Mouse (Mus musculus) spleen, adult 18-20 months (tissue): ENCODE results near the gene Usp22.
A peak's percentile ranks its signal among the peaks of the same experiment; 100 is the strongest.
"Not testable (repeated sequence)": the region's sequence is repeated elsewhere in the genome, so short reads cannot be mapped to it uniquely, and the experiment has no call there.

Experiments
- DNase-seq, 2 experiments: peaks; one replicate each; pipeline ENCODE4 v3.0.0; 2022; ENCODE audit warnings: mixed read lengths in 2 of 2

Usp22 gene

GRCm38 (mm10) chr11:61142941-61143530, 31.8 kb downstream of the Usp22 start:
- DNase-seq, result no peak

- DNase-seq, result peak; percentile 40 to 46
Observed at GRCm38 (mm10) chr11:61142262-61142661, 32.6 kb downstream of the Usp22 start.

- no peak for DNase-seq
Observed at GRCm38 (mm10) chr11:61141693-61142092, 33.2 kb downstream of the Usp22 start.

GRCm38 (mm10) chr11:61132943-61133342, 41.9 kb downstream of the Usp22 start:
- no peak for DNase-seq

GRCm38 (mm10) chr11:61130646-61131045, 44.2 kb downstream of the Usp22 start:
- DNase-seq, result not testable (repeated sequence)

GRCm38 (mm10) chr11:61129305-61129704, 45.5 kb downstream of the Usp22 start:
- no peak for DNase-seq

- no peak for DNase-seq
Observed at GRCm38 (mm10) chr11:61127421-61128055, 47.3 kb downstream of the Usp22 start.

- DNase-seq, result peak; percentile 53 to 56
Observed at GRCm38 (mm10) chr11:61126606-61127355, 48.1 kb downstream of the Usp22 start, which contains the start of gene Tnfrsf13b. Gene Tnfrsf13b (plus strand): TSS chr11:61126755.

GRCm38 (mm10) chr11:61125970-61126369, 48.9 kb downstream of the Usp22 start:
- no peak for DNase-seq

GRCm38 (mm10) chr11:61123886-61124285, 51.0 kb downstream of the Usp22 start:
- no peak for DNase-seq

- peak; percentile 36 to 48 for DNase-seq
Observed at GRCm38 (mm10) chr11:61122769-61123288, 52.0 kb downstream of the Usp22 start.

GRCm38 (mm10) chr11:61122283-61122768, 52.5 kb downstream of the Usp22 start:
- no peak for DNase-seq

GRCm38 (mm10) chr11:61119996-61120583, 54.8 kb downstream of the Usp22 start:
- no peak for DNase-seq

GRCm38 (mm10) chr11:61116226-61116625, 58.6 kb downstream of the Usp22 start:
- peak; percentile 42 to 50 for DNase-seq

GRCm38 (mm10) chr11:61112323-61112995, 62.4 kb downstream of the Usp22 start:
- DNase-seq, result peak; percentile 30 to 42

- no peak for DNase-seq
Observed at GRCm38 (mm10) chr11:61111472-61111871, 63.4 kb downstream of the Usp22 start.

GRCm38 (mm10) chr11:61110928-61111327, 63.9 kb downstream of the Usp22 start:
- no peak for DNase-seq

- no peak for DNase-seq
Observed at GRCm38 (mm10) chr11:61110113-61110512, 64.7 kb downstream of the Usp22 start.

GRCm38 (mm10) chr11:61109707-61110106, 65.1 kb downstream of the Usp22 start:
- no peak for DNase-seq

- peak; percentile 55 to 61 for DNase-seq
Observed at GRCm38 (mm10) chr11:61108911-61109361, 65.9 kb downstream of the Usp22 start.

- peak; percentile 68 to 88 for DNase-seq
Observed at GRCm38 (mm10) chr11:61104241-61104901, 70.5 kb downstream of the Usp22 start.
